In genomic region chr2:80273038-80273437, GRCm38 (mm10) we compare ENCODE assay signal across 40 mouse cellular contexts. TPM values are rescaled to one million over a fixed set of nuclear protein-coding genes. Genes with fewer than 3 reads are reported as not detected.
"Had no signal": no experiment of that assay in that cellular context is flagged by ENCODE, and none has a peak within 500 bp of the region (broad histone marks: within the 10 kb centered on the region; RNA-seq: fewer than 3 reads in every experiment).

No protein-coding gene starts in this region.

- H3K27me3 ChIP-seq: heart, embryonic 12.5 days; hindbrain, embryonic 12.5 days; intestine, embryonic 15.5 days; limb, embryonic 13.5 days; limb, embryonic 15.5 days; liver, embryonic 12.5 days had no signal

- H3K4me3 ChIP-seq: heart, embryonic 10.5 days; heart, embryonic 12.5 days; hindbrain, embryonic 10.5 days; hindbrain, embryonic 12.5 days; intestine, embryonic 15.5 days; layer of hippocampus, adult 2 months; limb, embryonic 13.5 days; limb, embryonic 15.5 days; liver, embryonic 12.5 days had no signal

- DNase-seq: forebrain, postnatal 0 days; gastrocnemius, postnatal 14 days; gastrocnemius, postnatal 36 days; heart, adult 18-20 months; heart, postnatal 10 days; heart, postnatal 4 days; kidney, adult 18-20 months; kidney, adult 8-10 months; kidney, postnatal 14 days; kidney, postnatal 4 days; layer of hippocampus, postnatal 36 days; left cerebral cortex, postnatal 4 days had no signal

- H3K27ac ChIP-seq: heart, embryonic 10.5 days; hindbrain, embryonic 10.5 days; hindbrain, embryonic 12.5 days; hindbrain, embryonic 14.5 days; intestine, embryonic 15.5 days; kidney, postnatal 0 days; layer of hippocampus, adult 2 months; limb, embryonic 13.5 days; limb, embryonic 15.5 days; liver, embryonic 12.5 days had no signal

- H3K9ac ChIP-seq: forebrain, postnatal 0 days; heart, embryonic 12.5 days; hindbrain, embryonic 12.5 days; hindbrain, embryonic 14.5 days; intestine, embryonic 15.5 days; limb, embryonic 13.5 days; limb, embryonic 15.5 days; liver, embryonic 12.5 days had no signal

- H3K36me3 ChIP-seq: heart, embryonic 10.5 days; heart, embryonic 12.5 days; hindbrain, embryonic 10.5 days; hindbrain, embryonic 12.5 days; intestine, embryonic 15.5 days; limb, embryonic 13.5 days; limb, embryonic 15.5 days; liver, embryonic 12.5 days had no signal

- H3K4me1 ChIP-seq: heart, embryonic 10.5 days; hindbrain, embryonic 10.5 days; hindbrain, embryonic 12.5 days; intestine, embryonic 15.5 days; limb, embryonic 13.5 days; limb, embryonic 15.5 days; liver, embryonic 12.5 days had no signal

- ATAC-seq: forebrain, postnatal 0 days; hindbrain, embryonic 16.5 days; inflammation-experienced regulatory T-cells, adult 6 months; intestine, embryonic 15.5 days; intestine, postnatal 0 days; liver, embryonic 12.5 days had no signal

- H3K4me2 ChIP-seq: heart, embryonic 12.5 days; hindbrain, embryonic 12.5 days; hindbrain, embryonic 14.5 days; intestine, embryonic 15.5 days; limb, embryonic 13.5 days; limb, embryonic 15.5 days; liver, embryonic 12.5 days had no signal

- H3K9me3 ChIP-seq: heart, embryonic 10.5 days; heart, embryonic 12.5 days; hindbrain, embryonic 10.5 days; hindbrain, embryonic 12.5 days; intestine, embryonic 15.5 days; limb, embryonic 13.5 days; limb, embryonic 15.5 days; liver, embryonic 12.5 days had no signal

RNA-seq across cellular contexts. Expression of gene Prdx6b, which starts 19.2 kb away (rescaled TPM):
- total RNA-seq: forebrain, postnatal 0 days; gastrocnemius, adult 18-20 months; gastrocnemius, adult 8-10 months; gastrocnemius, postnatal 14 days; gastrocnemius, postnatal 36 days; heart, adult 18-20 months; heart, adult 8-10 months; heart, postnatal 10 days; heart, postnatal 25 days; heart, postnatal 4 days; layer of hippocampus, adult 2 months; layer of hippocampus, postnatal 10 days; layer of hippocampus, postnatal 36 days; left cerebral cortex, adult 18-20 months; left cerebral cortex, adult 8-10 months; left cerebral cortex, postnatal 10 days; left cerebral cortex, postnatal 25 days; left cerebral cortex, postnatal 4 days; liver, adult 2 months had no signal
- polyA plus RNA-seq: forebrain, postnatal 0 days; frontal cortex, adult 2 months; heart, embryonic 10.5 days; heart, embryonic 12.5 days; heart, embryonic 14.5 days; hindbrain, embryonic 10.5 days; hindbrain, embryonic 12.5 days; hindbrain, embryonic 14.5 days; hindbrain, embryonic 16.5 days; intestine, embryonic 15.5 days; intestine, postnatal 0 days; kidney, embryonic 14.5 days; kidney, postnatal 0 days; limb, embryonic 11.5 days; limb, embryonic 13.5 days; limb, embryonic 15.5 days; liver, adult 2 months; liver, embryonic 12.5 days had no signal
